In genomic region chr17:84145826-84146287, GRCm38 (mm10) we compare ENCODE assay signal across 8 mouse cellular contexts. TPM values are rescaled to one million over a fixed set of nuclear protein-coding genes. Genes with fewer than 3 reads are reported as not detected.
DNase-seq lines count a peak whose midpoint lies in the region; ATAC-seq lines count a peak whose summit lies in the region.

No protein-coding gene starts in this region.

- no peak for DNase-seq in forebrain, embryonic 11.5 days (ENCODE audit: low spot score)
- peak; percentile 23 for DNase-seq in adrenal gland, postnatal 25 days
- DNase-seq in heart, postnatal 10 days, result peak; percentile 52 to 56
- DNase-seq in spleen, adult 18-20 months, result peak; percentile 74 to 80
- no peak for DNase-seq in frontal cortex, postnatal 25 days (ENCODE audit: low spot score in 2 of 2)
- DNase-seq in gastrocnemius, postnatal 36 days, result no peak

- 10% methylated on average over 10 of the region's 10 CpGs for WGBS in forebrain, embryonic 11.5 days
- WGBS in forebrain, embryonic 13.5 days, result 11% methylated on average over 10 of the region's 10 CpGs
- WGBS in liver, embryonic 12.5 days (ENCODE audit: insufficient replicate concordance), result 7% methylated on average over 10 of the region's 10 CpGs

- intact Hi-C loops in heart, postnatal 10 days (cut with DNase I), result no loop called here
- intact Hi-C loops in gastrocnemius, postnatal 36 days (cut with DNase I), result no loop called here

- peaks cover 24% of the 10 kb centered on the region for H3K4me1 ChIP-seq in forebrain, embryonic 11.5 days (replicated peaks; ENCODE audit: control insufficient read depth, insufficient read depth, low read length)
- peaks cover 29% of the 10 kb centered on the region for H3K4me1 ChIP-seq in forebrain, embryonic 13.5 days
- peaks cover 99% of the 10 kb centered on the region for H3K4me1 ChIP-seq in liver, embryonic 12.5 days

- no peaks in the 10 kb centered on the region; the same call in 1 of the 2 replicates for H3K27me3 ChIP-seq in forebrain, embryonic 11.5 days (ENCODE audit: control insufficient read depth, insufficient read depth, low read length)
- H3K27me3 ChIP-seq in forebrain, embryonic 13.5 days, result 0 out of 2 replicates have a peak, but pooled peaks cover 4% of the 10 kb centered on the region
- H3K27me3 ChIP-seq in liver, embryonic 12.5 days (replicated peaks), result no peaks in the 10 kb centered on the region

- H3K27ac ChIP-seq in forebrain, embryonic 11.5 days (ENCODE audit: low read depth, low read length), result no peak overlapping the region
- H3K27ac ChIP-seq in forebrain, embryonic 13.5 days, result no peak overlapping the region
- H3K27ac ChIP-seq in liver, embryonic 12.5 days, result peak overlapping the region; percentile 93

- no peaks in the 10 kb centered on the region for H3K9me3 ChIP-seq in forebrain, embryonic 11.5 days (ENCODE audit: control insufficient read depth, low read length)
- no peaks in the 10 kb centered on the region for H3K9me3 ChIP-seq in forebrain, embryonic 13.5 days (replicated peaks)
- no peaks in the 10 kb centered on the region for H3K9me3 ChIP-seq in liver, embryonic 12.5 days (replicated peaks)

- H3K4me3 ChIP-seq in forebrain, embryonic 11.5 days (ENCODE audit: low read depth, low read length), result no peak overlapping the region
- no peak overlapping the region for H3K4me3 ChIP-seq in forebrain, embryonic 13.5 days
- 0 out of 2 replicates have a peak overlapping the region, but pooled peaks have one; percentile 12 for H3K4me3 ChIP-seq in liver, embryonic 12.5 days

- H3K36me3 ChIP-seq in forebrain, embryonic 11.5 days (ENCODE audit: control insufficient read depth, insufficient read depth, low read length), result no peaks in the 10 kb centered on the region
- no peaks in the 10 kb centered on the region for H3K36me3 ChIP-seq in forebrain, embryonic 13.5 days (ENCODE audit: poor library complexity, severe bottlenecking)
- no peaks in the 10 kb centered on the region for H3K36me3 ChIP-seq in liver, embryonic 12.5 days

- no peak for ATAC-seq in forebrain, embryonic 11.5 days (replicated peaks; ENCODE audit: low FRiP score)
- ATAC-seq in forebrain, embryonic 13.5 days, result no peak
- no peak for ATAC-seq in liver, embryonic 12.5 days

- H3K4me2 ChIP-seq in forebrain, embryonic 11.5 days (ENCODE audit: low read depth, low read length, severe bottlenecking), result no peak overlapping the region
- H3K4me2 ChIP-seq in forebrain, embryonic 13.5 days, result no peak overlapping the region
- H3K4me2 ChIP-seq in liver, embryonic 12.5 days, result peak overlapping the region; percentile 73

- H3K9ac ChIP-seq in forebrain, embryonic 11.5 days (ENCODE audit: low read length), result peak overlapping the region; percentile 45
- no peak overlapping the region for H3K9ac ChIP-seq in forebrain, embryonic 13.5 days
- H3K9ac ChIP-seq in liver, embryonic 12.5 days, result peak overlapping the region; percentile 66

RNA-seq across cellular contexts. Expression of gene Zfp36l2, which starts 41.9 kb away (rescaled TPM):
- 11.9 and 15.3 TPM in 2 replicates for polyA plus RNA-seq in forebrain, embryonic 11.5 days (2014; fragmentation: Nextera tagmentation; extraction: Ambion mirVana)
- 4.9 and 5.0 TPM in 2 replicates for polyA plus RNA-seq in forebrain, embryonic 13.5 days (2015; fragmentation: Nextera tagmentation; extraction: Ambion mirVana)
- 52.0 and 56.5 TPM in 2 replicates for total RNA-seq in adrenal gland, postnatal 25 days (2021)
- 10 to 100 TPM; 36.9 to 42.5 TPM for total RNA-seq in heart, postnatal 10 days (2021)
- 19.5 and 20.0 TPM in 2 replicates for polyA plus RNA-seq in liver, embryonic 12.5 days (2016; fragmentation: Nextera tagmentation; extraction: Ambion mirVana)
- 10 to 100 TPM; 11.6 to 12.3 TPM for total RNA-seq in gastrocnemius, postnatal 36 days (2021)

Comparison
In these comparisons a context has a peak if more than half of its experiments do, and no peak if none do; other contexts are left out.
1. DNase-seq: peak in adrenal gland, postnatal 25 days (single experiment), heart, postnatal 10 days (2 of 2) and spleen, adult 18-20 months (2 of 2); none in forebrain, embryonic 11.5 days (single experiment), frontal cortex, postnatal 25 days (0 of 2) and gastrocnemius, postnatal 36 days (0 of 2).